Mouse (Mus musculus): Measurements from ENCODE around the gene Foxe1.

GRCm38 (mm10) chr4:46307869-46308268 lies 35.5 kb upstream of the Foxe1 start:
- TF ChIP-seq CTCF (IDR thresholded peaks at IDR 0.05; ENCODE audit: low read depth) = no peak
- TF ChIP-seq EP300 (IDR thresholded peaks at IDR 0.05; ENCODE audit: low read depth) = no peak

All from liver, embryonic 14.5 days (tissue).